Mouse (Mus musculus) layer of hippocampus, adult 2 months (tissue): ENCODE measurements at regions not wholly inside any gene's neighbourhood (a gene's known extent, or its start where the extent isn't known, plus 50 kb on each side); places are given as distances from the start of the nearest gene placed in this dataset.
A peak's percentile ranks its signal among the peaks of the same experiment; 100 is the strongest.

Experiments used
- DNase-seq, 2 experiments: peaks; one replicate each; pipeline ENCODE4 v3.0.0; 2022; ENCODE audit warnings: low spot score in 2 of 2
- H3K27ac ChIP-seq: fragments of 200-600 bp; 2 replicates; pipeline ENCODE4 v1.8.1; 2022
- H3K4me3 ChIP-seq: fragments of 200-600 bp; 2 replicates; pipeline ENCODE4 v1.8.1; 2022; ENCODE audit warnings: mild to moderate bottlenecking
- CTCF ChIP-seq: fragments of 200-600 bp; conservative IDR thresholded peaks from 2 replicates; pipeline ENCODE4 v1.8.1; 2022; ENCODE audit warnings: antibody characterized with exemption, mild to moderate bottlenecking, moderate library complexity

DNA sequence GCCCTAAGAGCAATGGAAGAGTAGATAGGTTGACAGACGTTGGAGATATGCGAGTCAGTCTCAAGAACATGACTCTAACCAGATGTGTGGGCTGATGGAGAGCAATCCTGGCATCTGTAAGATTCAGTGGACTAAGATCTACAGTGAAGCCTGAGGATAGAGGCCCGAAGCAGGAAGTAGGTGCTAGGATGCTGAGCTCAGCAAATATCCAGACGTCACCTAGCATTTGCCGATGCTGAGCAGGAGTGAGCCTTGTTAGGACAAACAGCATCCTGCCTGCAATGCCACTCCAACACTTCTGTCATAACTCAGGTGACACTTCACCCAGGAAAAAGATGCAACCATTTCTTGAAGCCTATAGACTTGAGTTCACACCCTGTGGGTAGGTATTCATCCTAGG lies 199.8 kb downstream of the Hs3st3b1 start:
- no peak overlapping the region for H3K4me3 ChIP-seq
- no peak for DNase-seq
- H3K27ac ChIP-seq, result no peak overlapping the region
- no peak for TF ChIP-seq CTCF

DNA sequence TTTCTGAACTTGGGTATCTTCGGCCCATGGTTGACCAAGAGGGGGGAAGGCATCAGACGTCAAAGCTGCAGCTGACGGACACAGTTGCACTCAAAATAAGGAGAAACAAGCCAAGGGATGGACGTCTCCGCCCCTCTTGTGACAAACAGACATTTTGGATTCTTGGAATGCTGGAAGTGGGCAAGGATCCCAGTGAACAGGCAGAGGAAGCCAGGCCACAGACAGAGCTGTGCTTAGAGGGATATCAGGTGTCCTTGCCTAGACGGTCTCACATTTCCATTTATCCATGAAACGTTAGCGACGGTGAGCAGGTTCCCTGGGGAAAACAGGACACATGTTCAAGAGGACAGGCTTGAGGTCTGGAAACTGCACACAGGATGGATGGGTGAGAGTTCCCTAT lies 191.2 kb downstream of the Hs3st3b1 start:
- TF ChIP-seq CTCF, result no peak
- H3K4me3 ChIP-seq, result no peak overlapping the region
- DNase-seq, result no peak
- no peak overlapping the region for H3K27ac ChIP-seq

DNA sequence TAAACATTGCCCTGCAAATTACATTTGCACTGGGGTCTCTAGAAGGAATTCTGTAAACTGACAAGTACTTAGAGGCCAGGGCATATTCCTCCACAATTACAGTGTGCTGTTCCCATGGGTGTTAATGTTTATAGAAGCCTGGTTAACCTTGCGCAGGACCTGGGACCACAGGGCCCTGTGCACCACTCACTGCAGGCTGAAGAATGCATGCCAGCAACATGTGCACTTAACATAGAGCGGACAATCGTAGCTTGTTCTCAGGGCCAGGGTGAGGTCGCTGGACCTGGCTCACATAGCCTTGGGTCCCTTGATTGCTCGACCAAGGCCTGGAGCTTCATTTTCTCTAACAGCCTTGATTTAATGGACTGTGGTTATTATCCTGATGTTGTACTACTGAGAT lies 168.8 kb downstream of the Hs3st3b1 start:
- H3K27ac ChIP-seq, result no peak overlapping the region
- no peak for DNase-seq
- TF ChIP-seq CTCF, result no peak
- H3K4me3 ChIP-seq, result no peak overlapping the region

DNA sequence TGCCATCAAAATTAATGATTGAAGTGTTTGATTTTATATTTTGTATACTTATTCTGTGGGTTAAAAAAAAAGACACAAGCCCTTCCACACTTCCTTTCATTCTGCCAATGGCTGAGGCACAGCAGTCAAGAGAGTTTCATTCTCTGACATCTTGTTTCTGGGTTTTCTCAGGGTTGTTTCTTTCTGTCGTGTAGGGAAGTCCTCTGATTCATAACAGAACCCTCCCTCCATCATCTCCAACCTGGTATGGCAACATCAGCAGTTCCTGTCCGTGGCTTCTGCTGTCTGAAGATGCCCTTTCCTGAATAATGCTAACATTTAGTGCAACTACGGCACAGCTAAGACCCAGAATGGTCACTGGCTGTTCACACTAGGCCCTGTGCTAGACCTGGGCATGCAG lies 167.3 kb downstream of the Hs3st3b1 start:
- H3K27ac ChIP-seq, result no peak overlapping the region
- no peak for DNase-seq
- TF ChIP-seq CTCF, result no peak
- no peak overlapping the region for H3K4me3 ChIP-seq

DNA sequence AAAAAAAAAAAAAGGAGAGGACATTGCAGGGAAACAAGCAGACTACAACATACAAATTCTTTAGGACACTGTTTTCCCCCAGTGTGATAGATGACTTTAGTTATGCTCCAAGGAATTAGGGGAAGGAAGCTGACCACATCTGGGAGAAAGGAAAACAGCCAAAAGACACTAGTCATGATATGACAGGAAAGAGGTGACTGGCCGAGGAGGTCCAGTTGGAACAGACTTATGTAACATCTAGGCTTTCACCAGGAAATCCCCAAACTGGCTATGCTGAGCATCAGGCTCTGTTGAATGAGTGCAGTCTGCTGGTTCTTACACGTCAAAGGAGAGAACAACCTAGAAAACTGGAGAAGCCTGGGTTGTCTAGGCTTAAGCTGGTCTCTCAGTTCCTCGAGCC lies 163.8 kb downstream of the Hs3st3b1 start:
- Histone ChIP-seq H3K4me3 (no peak overlapping the region), H3K27ac (no peak overlapping the region)
- DNase-seq, result no peak
- no peak for TF ChIP-seq CTCF

DNA sequence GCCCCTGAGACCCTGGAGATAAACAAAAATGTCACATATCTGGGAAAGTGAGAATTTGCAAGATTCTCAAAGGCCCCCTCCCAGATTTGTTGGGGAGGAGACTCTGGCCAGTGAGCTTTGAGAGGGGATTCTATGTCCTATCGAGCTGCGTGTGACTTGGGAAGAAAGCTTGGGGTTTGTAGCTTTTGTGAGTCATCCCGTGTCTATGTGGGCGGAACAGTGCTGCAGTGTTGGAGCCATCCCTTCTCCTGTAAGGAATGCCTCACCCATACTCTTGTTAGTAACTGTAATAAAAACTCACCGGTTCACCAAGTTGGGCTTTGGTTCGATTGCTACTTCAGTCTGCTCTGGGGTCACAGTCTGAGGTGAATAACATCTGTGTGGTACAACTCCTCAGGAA lies 160.5 kb downstream of the Hs3st3b1 start:
- DNase-seq, result no peak
- Histone ChIP-seq H3K4me3 (no peak overlapping the region), H3K27ac (no peak overlapping the region)
- TF ChIP-seq CTCF, result no peak

DNA sequence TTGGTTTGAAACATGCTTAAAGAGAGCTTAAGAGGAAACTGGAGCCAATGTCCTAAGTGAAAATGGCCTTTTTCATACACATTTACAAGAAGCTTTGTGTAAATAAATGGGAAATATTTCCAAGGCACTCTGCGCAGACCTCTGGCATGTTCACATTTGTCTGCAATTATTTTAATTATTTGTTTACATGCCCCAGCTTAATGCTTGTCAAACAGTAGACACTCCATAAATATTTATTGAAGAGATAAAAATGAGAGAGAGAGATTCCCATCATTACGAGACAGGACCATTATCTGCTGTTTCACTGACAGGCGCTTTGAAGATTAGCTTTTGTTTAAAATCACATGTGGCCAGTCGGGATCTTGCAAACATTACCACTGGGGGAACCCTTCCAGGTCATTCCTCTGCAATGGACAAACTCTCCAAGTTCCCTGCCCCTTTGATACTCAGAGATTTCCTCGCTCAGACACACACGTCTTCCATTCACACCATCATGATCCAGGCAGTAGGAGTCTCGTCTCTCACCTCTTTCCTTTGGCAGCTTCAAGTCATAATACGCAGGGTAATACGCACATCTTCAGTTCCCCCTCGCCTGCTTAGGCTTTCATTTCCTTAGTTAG lies 154.3 kb downstream of the Hs3st3b1 start:
- Histone ChIP-seq H3K4me3 (no peak overlapping the region), H3K27ac (no peak overlapping the region)
- DNase-seq, result no peak
- no peak for TF ChIP-seq CTCF

DNA sequence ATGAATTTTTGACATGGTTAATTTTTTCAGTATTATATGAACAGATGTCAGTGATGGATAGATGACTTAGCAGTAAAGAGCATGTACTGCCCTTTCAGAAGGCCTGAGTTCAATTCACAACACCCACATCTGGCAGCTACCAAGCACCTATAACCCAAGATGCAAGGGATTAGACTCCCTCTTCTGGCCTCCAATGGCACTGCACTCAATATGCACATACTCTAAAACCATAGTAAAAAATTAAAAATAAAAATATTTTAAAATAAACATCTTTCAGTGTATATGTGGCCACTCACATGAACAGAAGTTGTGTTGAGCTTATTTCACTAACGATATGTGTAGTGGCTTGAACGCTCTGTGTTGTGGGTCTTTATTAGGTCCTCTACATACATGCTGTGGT lies 152.4 kb downstream of the Hs3st3b1 start:
- TF ChIP-seq CTCF, result peak; percentile 46
- Histone ChIP-seq H3K4me3 (no peak overlapping the region), H3K27ac (no peak overlapping the region)
- no peak for DNase-seq

DNA sequence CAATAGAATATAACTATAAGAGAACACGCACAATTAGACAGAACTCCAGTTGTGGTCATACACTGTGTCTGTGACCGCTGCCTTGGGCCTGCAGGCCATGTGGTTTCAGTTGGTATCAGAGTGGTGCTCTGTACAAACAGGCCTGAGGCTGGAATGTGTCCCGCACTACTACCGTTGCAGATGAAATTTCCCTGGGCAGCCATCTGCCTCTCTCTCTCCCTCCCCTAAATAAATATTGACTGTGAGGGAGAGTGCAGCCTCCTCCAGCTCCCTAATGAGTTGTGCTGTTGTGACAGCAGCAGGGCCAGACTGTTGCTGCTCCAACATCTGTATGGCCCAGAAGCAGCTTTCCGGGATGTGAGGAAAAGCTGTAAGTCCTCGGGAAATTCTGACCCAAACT lies 146.7 kb downstream of the Hs3st3b1 start:
- no peak overlapping the region for H3K27ac ChIP-seq
- DNase-seq, result no peak
- no peak for TF ChIP-seq CTCF
- no peak overlapping the region for H3K4me3 ChIP-seq

DNA sequence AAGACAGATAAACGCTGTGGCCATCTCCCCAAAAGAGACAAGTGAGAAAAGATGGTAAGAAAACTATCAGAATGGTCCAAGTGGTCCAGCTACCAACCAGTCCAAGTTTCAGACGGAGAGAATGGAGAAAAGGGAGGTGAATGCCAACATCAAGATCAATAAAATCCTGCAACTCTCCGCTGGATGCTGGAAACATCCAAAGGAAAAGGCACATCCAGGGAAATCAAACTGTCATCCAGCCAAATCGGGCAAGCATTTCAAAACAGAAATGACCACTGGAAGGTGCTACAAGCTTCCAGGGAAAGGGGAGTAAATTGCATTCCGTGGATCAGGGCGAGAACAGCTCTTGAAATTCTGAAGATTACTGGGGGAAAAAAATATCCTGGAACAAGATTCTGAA lies 142.7 kb downstream of the Hs3st3b1 start:
- TF ChIP-seq CTCF, result no peak
- DNase-seq, result no peak
- H3K4me3 ChIP-seq, result no peak overlapping the region
- no peak overlapping the region for H3K27ac ChIP-seq

DNA sequence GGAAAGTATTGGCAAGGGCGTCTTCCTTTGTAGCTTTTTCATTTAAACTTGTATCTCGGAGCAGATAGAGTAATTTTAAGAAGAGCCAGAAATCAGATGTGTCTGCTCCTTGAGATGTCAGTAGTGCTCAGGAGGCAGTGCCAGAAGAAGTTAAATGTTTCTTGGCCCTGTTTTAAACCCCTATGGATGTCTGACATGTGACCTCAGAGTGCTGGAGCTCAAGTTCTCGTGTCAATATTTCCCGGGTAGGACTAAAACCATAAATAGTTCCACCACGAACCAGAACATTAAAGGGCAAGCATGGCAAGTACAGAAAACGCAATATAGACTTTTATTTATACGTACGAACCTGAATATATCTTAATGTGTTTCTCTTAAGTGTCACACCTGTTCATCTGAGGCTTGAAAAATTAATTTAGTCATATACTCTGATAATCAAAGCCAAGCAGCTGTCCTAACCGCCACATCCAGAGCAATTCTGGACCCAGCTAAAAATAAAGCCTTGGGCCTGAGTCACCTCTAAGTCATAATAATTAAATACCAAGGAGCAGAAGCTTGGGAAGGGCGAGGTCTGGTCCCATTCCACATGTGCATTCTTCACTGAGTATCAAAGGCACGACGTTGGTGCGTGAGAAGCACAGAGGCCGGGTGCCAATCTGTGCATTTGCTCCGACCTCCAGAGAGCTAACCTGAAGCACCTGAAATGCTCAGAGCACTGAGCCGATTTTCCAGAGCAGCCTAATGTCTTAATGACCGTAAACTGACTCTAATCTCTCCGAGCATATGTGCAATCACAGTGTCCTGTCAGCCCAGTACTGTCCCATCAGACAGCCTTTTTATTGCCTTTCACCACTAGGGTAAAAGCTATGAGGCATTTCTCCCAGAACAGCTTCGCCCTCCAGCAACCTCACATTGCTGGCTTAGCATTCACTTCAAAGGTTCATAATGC lies 139.8 kb downstream of the Hs3st3b1 start:
- no peak for TF ChIP-seq CTCF
- H3K27ac ChIP-seq, result no peak overlapping the region
- no peak for DNase-seq
- H3K4me3 ChIP-seq, result no peak overlapping the region

DNA sequence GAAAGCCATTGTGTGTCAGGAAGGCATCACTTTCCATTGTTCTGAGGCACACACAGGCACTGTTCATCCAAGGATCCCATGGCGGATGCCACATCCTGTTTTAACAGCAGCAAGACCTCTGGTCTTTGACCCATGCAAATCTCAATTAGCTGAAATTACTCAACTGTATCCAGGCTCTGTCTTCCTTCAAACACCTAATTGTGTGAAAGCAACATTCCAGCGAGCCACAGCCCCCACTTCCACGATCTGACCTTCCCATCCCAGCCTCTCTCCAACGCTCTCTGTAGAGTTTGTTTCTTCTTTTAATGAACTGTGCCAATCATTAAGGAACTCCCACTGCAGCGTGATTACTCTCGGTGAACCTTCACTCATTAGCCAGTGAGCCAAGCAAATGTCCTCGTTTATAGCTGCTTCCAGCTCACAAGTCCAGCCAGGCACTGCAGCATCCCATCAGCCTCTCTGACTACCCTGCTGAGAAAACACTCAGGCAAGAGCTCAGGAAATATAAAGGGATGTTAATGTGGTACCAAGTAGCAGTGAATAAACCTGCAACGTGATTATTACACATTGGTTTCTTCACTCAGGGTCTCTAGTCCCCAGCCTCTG lies 136.7 kb downstream of the Hs3st3b1 start:
- no peak for DNase-seq
- no peak overlapping the region for H3K4me3 ChIP-seq
- TF ChIP-seq CTCF, result no peak

DNA sequence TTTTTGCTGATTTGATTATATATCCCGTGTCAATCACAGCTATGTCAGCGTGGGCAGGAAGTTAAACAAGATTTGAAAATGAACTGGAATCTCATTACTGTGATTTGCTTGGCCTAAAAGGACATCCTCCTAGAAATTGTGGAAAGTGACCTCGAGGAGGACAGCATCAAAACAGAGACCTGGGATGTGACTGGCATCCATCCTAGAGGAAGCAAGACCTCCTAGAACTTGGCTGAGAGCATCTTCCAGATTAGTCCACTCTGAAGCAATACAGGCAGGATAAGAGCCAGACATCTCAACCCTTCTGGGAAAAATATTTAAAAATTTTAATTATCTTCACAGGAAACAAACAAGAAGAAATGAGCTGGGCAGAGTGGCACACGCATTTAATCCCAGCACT lies 136.1 kb downstream of the Hs3st3b1 start:
- no peak for TF ChIP-seq CTCF
- no peak overlapping the region for H3K27ac ChIP-seq
- no peak for DNase-seq
- no peak overlapping the region for H3K4me3 ChIP-seq

More for the DNA sequence above, 136.7 kb downstream of the Hs3st3b1 start:
- no peak overlapping the region for H3K27ac ChIP-seq
